Mouse (Mus musculus): ENCODE measurements around the gene Vmn2r67.
"Not testable (repeated sequence)": the region's sequence is repeated elsewhere in the genome, so short reads cannot be mapped to it uniquely, and the experiment has no call there.

Gene Vmn2r67

GRCm38 (mm10) chr7:85155898-85156297 is at the start of gene Vmn2r67:
Gene Vmn2r67, minus strand, starts transcription at chr7:85155998.
- DNase-seq (ENCODE audit: low spot score in 2 of 2): no peak

GRCm38 (mm10) chr7:85104531-85104930 is 51.3 kb downstream of the Vmn2r67 start:
- DNase-seq (ENCODE audit: low spot score in 2 of 2): not testable (repeated sequence)

Data from cerebellum, postnatal 4 days (tissue).